Mouse (Mus musculus) heart, adult 2 months (tissue): Measurements from ENCODE around the gene Six3. TPM values are rescaled to one million over a fixed set of nuclear protein-coding genes. Genes with fewer than 3 reads are reported as not detected.
A peak's percentile ranks its signal among the peaks of the same experiment; 100 is the strongest.

Experiments used
- DNase-seq, 2 experiments: peaks; one replicate each; pipeline ENCODE4 v3.0.0; 2021
- H3K27ac ChIP-seq: fragments of 200-600 bp; 2 replicates; pipeline ENCODE4 v1.8.1; 2022
- H3K27me3 ChIP-seq: fragments of 200-500 bp; 2 replicates; pipeline ENCODE4 v1.6.1; 2012; ENCODE audit warnings: mild to moderate bottlenecking, low read length, inconsistent platforms, mixed read lengths; ENCODE audit not compliant: control insufficient read depth, insufficient read depth
- H3K36me3 ChIP-seq: fragments of 200-500 bp; 2 replicates; pipeline ENCODE4 v1.6.1; 2012; ENCODE audit warnings: low read length, inconsistent platforms; ENCODE audit not compliant: control insufficient read depth, insufficient read depth
- H3K4me1 ChIP-seq: fragments of 200-500 bp; 2 replicates; pipeline ENCODE4 v1.6.1; 2011; ENCODE audit warnings: low read length; ENCODE audit not compliant: control insufficient read depth, insufficient read depth
- H3K4me3 ChIP-seq: fragments of 200-600 bp; 2 replicates; pipeline ENCODE4 v1.8.1; 2022
- H3K79me2 ChIP-seq: fragments of 200-500 bp; replicated peaks from 2 replicates; pipeline ENCODE4 v1.6.1; 2012; ENCODE audit warnings: mild to moderate bottlenecking, inconsistent platforms, low read length, moderate library complexity, mixed read lengths; ENCODE audit not compliant: control insufficient read depth, insufficient read depth
- H3K9ac ChIP-seq: fragments of 200-500 bp; 2 replicates; pipeline ENCODE4 v1.6.1; 2012; ENCODE audit warnings: low read depth, mild to moderate bottlenecking, control low read depth, inconsistent platforms, low read length, mixed read lengths
- CTCF ChIP-seq: fragments of 200-600 bp; IDR thresholded peaks from 2 replicates; pipeline ENCODE4 v1.8.1; 2022; ENCODE audit warnings: antibody characterized with exemption, mild to moderate bottlenecking, moderate library complexity
- EP300 ChIP-seq: fragments of 200-500 bp; IDR thresholded peaks from 2 replicates; pipeline ENCODE4 v1.6.1; 2011; ENCODE audit warnings: low read depth, low read length, control low read depth; ENCODE audit not compliant: insufficient read depth
- POLR2A ChIP-seq: fragments of 200-500 bp; IDR thresholded peaks from 2 replicates; pipeline ENCODE4 v1.6.1; 2011; ENCODE audit warnings: mild to moderate bottlenecking, low read depth, low read length, control low read depth; ENCODE audit not compliant: insufficient read depth
- WGBS: fragments of 180-500 bp; shearing (Covaris S2); methylation state at CpG from one replicate; pipeline ENCODE4 v1.1.7; 2018; 5-methylcytosine and 5-hydroxymethylcytosine counted together
- intact Hi-C: fragments of 180-260 bp; cut with DNase I; formaldehyde crosslinking; loops from one replicate; pipeline ENCODE4 v1.15.1; 2025
- long read RNA-seq: library from polyadenylated mRNA; stranded (forward); transcript quantifications from one replicate; pipeline ENCODE4 v2.0.0, GENCODE M21; 2021
- polyA plus RNA-seq: library from polyadenylated mRNA; depleted of rRNA; stranded (reverse); fragments of >200 nt; gene quantifications from 2 replicates; pipeline ENCODE4 v1.2.3, GENCODE M21; 2012; rRNA removed
- total RNA-seq, 2 experiments: library from RNA; stranded (reverse); gene quantifications; 2 replicates each; pipeline ENCODE4 v1.2.3; 2021

Six3 gene
- total RNA-seq (not detected), polyA plus RNA-seq (0.06 TPM in 1 of 2 replicates, not detected in the other)
- long read RNA-seq: 0 reads

DNA sequence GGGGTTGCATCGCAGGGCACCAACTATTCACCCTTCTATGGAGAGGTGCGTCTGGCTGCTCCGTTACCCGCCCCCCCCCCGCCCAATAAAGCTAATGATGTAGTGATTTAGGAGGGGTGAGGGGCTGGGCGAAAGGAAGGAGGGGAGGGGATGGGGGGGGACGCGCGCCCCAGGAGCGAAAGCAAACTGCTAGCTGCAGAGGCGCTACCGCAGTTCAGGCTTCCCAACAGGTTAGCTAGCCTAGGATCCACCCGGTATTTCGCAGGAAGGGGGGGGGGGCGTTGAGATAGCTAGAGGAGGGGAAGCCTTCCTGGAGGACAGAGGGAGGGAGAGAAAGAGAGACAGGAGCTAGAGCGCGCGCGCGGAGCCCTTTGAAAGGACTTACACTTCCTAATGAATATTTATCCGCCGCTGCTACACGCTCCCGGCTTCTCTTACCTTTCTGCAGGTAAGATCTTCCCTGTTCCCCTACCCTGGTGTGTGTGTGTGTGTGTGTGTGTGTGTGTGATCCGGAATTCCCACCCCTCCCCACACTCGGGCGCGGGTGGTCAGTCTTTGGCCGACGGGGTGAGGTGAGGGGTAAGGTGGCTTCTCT lies at the start of gene Six3:
TSS of gene Six3 (plus strand) at position 343 of the 595 bp plus-strand sequence.
- no peak within 1 kb of the TSS for H3K4me3 ChIP-seq
- H3K27ac ChIP-seq: no peak within 1 kb of the TSS
- no peak for DNase-seq
- no peaks in the 10 kb centered on the region for H3K36me3 ChIP-seq
- H3K4me1 ChIP-seq: no peaks in the 10 kb centered on the region
- no peak within 1 kb of the TSS for H3K9ac ChIP-seq
- TF ChIP-seq EP300: no peak
- TF ChIP-seq POLR2A: no peak
- TF ChIP-seq CTCF: no peak
- no peaks in the 10 kb centered on the region for H3K79me2 ChIP-seq
- 1% methylated on average over 29 of the region's 30 CpGs for WGBS
- intact Hi-C loops: no loop called here
- H3K27me3 ChIP-seq: peaks cover 35% of the 10 kb centered on the region

DNA sequence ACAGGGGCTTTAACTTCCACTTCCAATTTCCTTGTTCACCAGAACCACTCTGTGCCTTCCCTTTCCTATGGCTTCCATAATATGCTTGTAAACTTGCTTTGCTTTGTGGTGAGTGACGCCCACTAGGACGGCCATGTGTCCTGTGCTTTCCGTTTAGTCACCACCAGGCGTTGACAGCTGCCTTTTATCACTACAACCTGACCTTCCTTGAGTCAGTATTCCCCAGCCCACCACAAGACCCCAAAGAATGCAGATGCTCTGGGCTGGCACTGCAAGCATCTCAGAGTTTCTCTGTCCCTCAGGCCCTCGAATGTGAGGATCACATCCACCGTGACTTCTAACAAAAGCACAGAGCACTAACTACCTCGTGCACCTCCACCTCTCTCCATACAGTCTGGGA lies 49.3 kb upstream of the Six3 start:
- Histone ChIP-seq H3K27ac (no peak overlapping the region), H3K4me1 (no peaks in the 10 kb centered on the region), H3K27me3 (no peaks in the 10 kb centered on the region), H3K9ac (no peak overlapping the region), H3K36me3 (no peaks in the 10 kb centered on the region), H3K4me3 (no peak overlapping the region), H3K79me2 (no peaks in the 10 kb centered on the region)
- intact Hi-C loops: no loop called here
- DNase-seq: no peak
- WGBS: 31% methylated on average over 7 of the region's 7 CpGs
- TF ChIP-seq EP300 (no peak), POLR2A (no peak), CTCF (no peak)

DNA sequence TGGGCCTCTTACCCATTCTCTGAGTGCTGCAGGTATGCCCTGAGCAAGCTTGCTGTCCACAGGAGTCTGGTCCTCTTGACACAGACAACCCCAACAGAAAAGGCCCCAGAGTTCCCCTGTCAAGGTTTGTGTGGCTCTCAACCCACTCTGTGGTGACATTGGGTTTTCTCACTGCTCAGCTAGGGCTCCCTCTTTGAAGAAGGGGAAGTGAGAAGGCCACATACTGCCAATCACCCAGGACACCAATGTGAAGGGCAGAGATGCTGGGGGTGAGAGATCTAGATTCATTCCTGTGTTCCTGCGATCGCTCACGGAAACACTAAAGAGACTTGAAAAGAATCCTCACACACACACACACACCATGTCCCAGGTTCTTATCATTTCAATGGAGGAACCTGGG lies 39.4 kb upstream of the Six3 start:
- Histone ChIP-seq H3K36me3 (no peaks in the 10 kb centered on the region), H3K27me3 (no peaks in the 10 kb centered on the region), H3K4me1 (no peaks in the 10 kb centered on the region), H3K4me3 (no peak overlapping the region), H3K9ac (no peak overlapping the region), H3K79me2 (no peaks in the 10 kb centered on the region), H3K27ac (no peak overlapping the region)
- intact Hi-C loops: no loop called here
- WGBS: 84% methylated on average over 3 of the region's 3 CpGs
- TF ChIP-seq POLR2A (no peak), CTCF (no peak), EP300 (no peak)
- no peak for DNase-seq

DNA sequence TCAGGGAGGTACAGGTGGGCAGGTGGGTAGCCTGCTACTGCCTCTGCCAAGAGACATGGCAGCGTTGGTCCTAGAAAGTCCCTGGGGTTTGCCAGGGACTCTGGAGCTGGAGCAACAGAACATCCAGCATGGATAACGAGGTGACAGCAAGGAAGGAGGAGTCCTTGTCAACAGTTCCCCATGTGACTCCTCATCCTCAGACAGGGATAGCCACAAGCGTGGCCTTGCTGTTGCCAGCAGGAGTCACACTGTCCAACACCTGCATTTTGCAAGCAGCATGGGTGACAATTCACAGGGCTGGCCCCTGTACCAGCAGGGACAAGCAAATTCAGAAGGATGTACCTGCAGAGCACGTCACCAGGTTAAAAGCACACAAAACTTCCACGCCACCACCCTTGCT lies 35.1 kb upstream of the Six3 start:
- peak in 1 of 2 experiments; percentile 7 for DNase-seq
- Histone ChIP-seq H3K79me2 (no peaks in the 10 kb centered on the region), H3K4me3 (no peak overlapping the region), H3K27me3 (no peaks in the 10 kb centered on the region), H3K4me1 (no peaks in the 10 kb centered on the region), H3K27ac (no peak overlapping the region), H3K36me3 (no peaks in the 10 kb centered on the region), H3K9ac (no peak overlapping the region)
- 35% methylated on average over 5 of the region's 5 CpGs for WGBS
- intact Hi-C loops: no loop called here
- TF ChIP-seq CTCF: no peak
- TF ChIP-seq POLR2A: no peak
- TF ChIP-seq EP300: no peak

DNA sequence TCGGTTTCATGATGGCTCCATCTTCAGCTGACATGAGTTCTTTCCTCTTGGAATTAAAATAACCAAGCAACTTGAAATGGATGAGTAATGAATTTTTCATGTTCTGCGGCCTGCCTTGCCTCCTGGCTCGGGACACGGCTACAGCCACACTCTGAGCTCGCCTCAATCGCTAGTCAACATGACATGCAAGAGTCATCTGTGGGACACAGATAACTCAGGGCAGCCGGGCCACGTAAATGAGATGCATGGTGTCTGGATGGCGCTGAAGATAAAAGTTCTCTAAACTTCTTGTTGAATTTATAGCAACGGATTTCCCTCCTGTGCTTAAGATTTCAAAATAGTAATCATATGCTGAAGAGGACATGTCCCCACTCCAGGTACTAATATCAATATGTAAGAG lies 34.1 kb upstream of the Six3 start:
- Histone ChIP-seq H3K27me3 (no peaks in the 10 kb centered on the region), H3K4me3 (no peak overlapping the region), H3K4me1 (no peaks in the 10 kb centered on the region), H3K9ac (no peak overlapping the region), H3K27ac (no peak overlapping the region), H3K36me3 (no peaks in the 10 kb centered on the region), H3K79me2 (no peaks in the 10 kb centered on the region)
- intact Hi-C loops: no loop called here
- no peak for DNase-seq
- no peak for TF ChIP-seq POLR2A
- TF ChIP-seq CTCF: no peak
- no peak for TF ChIP-seq EP300
- WGBS: 85% methylated on average over 10 of the region's 10 CpGs

DNA sequence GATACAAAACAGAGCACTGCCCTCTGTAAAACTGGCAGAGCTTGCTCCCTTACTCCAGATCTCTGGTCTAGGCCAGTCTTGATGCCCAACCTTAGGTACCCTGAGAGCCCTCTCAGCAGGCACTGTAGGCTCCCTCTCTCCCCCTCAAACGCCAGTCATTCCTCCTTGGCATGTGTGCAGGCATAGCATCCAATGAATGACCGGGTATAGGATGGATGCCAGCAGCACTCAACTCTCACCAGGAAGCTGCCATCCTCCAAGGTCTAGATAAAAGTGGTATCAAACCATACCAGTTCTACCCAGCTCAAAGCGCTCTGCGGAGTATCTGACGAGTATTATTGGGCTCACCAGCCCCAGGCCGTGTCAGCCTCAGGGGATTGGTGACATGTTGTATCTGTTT lies 33.2 kb upstream of the Six3 start:
- no peak overlapping the region for H3K27ac ChIP-seq
- WGBS: 64% methylated on average over 6 of the region's 6 CpGs
- TF ChIP-seq POLR2A (no peak), CTCF (no peak), EP300 (no peak)
- intact Hi-C loops: no loop called here
- H3K79me2 ChIP-seq: no peaks in the 10 kb centered on the region
- H3K4me1 ChIP-seq: no peaks in the 10 kb centered on the region
- no peaks in the 10 kb centered on the region for H3K27me3 ChIP-seq
- DNase-seq: peak in 1 of 2 experiments; percentile 28
- H3K36me3 ChIP-seq: no peaks in the 10 kb centered on the region
- H3K9ac ChIP-seq: no peak overlapping the region
- H3K4me3 ChIP-seq: no peak overlapping the region
